Comparison of ENCODE assay signal across 17 mouse cellular contexts in the genomic region with DNA sequence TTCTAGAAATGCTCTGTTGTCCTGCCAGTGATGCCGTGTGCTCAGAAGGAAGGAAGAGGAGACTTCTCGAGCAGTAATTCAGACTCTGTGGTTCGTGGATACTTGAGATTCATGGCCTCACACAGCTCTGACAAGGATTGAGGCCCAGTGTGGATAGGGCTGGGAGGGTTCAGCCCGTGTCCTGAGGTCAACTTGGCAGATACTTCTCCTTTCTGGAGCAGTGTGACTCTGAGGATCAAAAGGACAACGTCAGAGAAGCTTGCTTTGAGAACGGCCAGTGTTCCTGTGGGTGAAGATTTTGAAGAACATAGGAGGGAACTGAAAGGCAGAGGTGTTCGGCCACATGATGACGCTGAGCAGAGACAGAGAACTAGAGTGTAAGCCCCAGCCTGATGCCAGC.
DNase-seq lines count a peak whose midpoint lies in the region; ATAC-seq and TF ChIP-seq lines count a peak whose summit lies in the region.
"Had no signal": no experiment of that assay in that cellular context is flagged by ENCODE, and none has a peak within 500 bp of the region (broad histone marks: within the 10 kb centered on the region; RNA-seq: fewer than 3 reads in every experiment).

No protein-coding gene starts in this region.

- H3K36me3 ChIP-seq in midbrain, embryonic 13.5 days = no peaks in the 10 kb centered on the region
- H3K36me3 ChIP-seq: heart, embryonic 13.5 days; hindbrain, embryonic 12.5 days; stomach, embryonic 15.5 days had no signal

- H3K9me3 ChIP-seq in midbrain, embryonic 13.5 days = no peaks in the 10 kb centered on the region
- H3K9me3 ChIP-seq: heart, embryonic 13.5 days; hindbrain, embryonic 12.5 days; stomach, embryonic 15.5 days had no signal

- TF ChIP-seq CTCF in gastrocnemius, adult 2 months (IDR thresholded peaks at IDR 0.05) = no peak

- no peak overlapping the region for H3K4me3 ChIP-seq in gastrocnemius, adult 2 months
- H3K4me3 ChIP-seq in brown adipose tissue, adult 24 weeks (ENCODE audit: insufficient read depth, low read depth, low read length) = no peak overlapping the region
- no peak overlapping the region for H3K4me3 ChIP-seq in midbrain, embryonic 13.5 days (replicated peaks)
- H3K4me3 ChIP-seq: heart, embryonic 13.5 days; hindbrain, embryonic 12.5 days; stomach, embryonic 15.5 days had no signal

- H3K4me1 ChIP-seq in brown adipose tissue, adult 24 weeks (ENCODE audit: control insufficient read depth, insufficient read depth, insufficient read length, low read length) = peaks cover 8% of the 10 kb centered on the region; the same call in 1 of the 2 replicates
- H3K4me1 ChIP-seq in midbrain, embryonic 13.5 days (replicated peaks) = peaks cover 16% of the 10 kb centered on the region
- H3K4me1 ChIP-seq: stomach, embryonic 15.5 days had no signal

- H3K9ac ChIP-seq in midbrain, embryonic 13.5 days (replicated peaks) = no peak overlapping the region
- H3K9ac ChIP-seq: heart, embryonic 13.5 days; hindbrain, embryonic 12.5 days; stomach, embryonic 15.5 days had no signal

- ATAC-seq in megakaryocyte, adult 5-6 weeks (ENCODE audit: poor library complexity, severe bottlenecking) = peak; percentile 78
- ATAC-seq in midbrain, embryonic 13.5 days = no peak
- ATAC-seq: intestine, embryonic 16.5 days had no signal

- H3K27ac ChIP-seq in gastrocnemius, adult 2 months = peak overlapping the region; percentile 56; the same call in 1 of the 2 replicates
- H3K27ac ChIP-seq in brown adipose tissue, adult 24 weeks (replicated peaks; ENCODE audit: low read depth, low read length) = peak overlapping the region; percentile 52
- no peak overlapping the region for H3K27ac ChIP-seq in midbrain, embryonic 13.5 days
- H3K27ac ChIP-seq: heart, embryonic 13.5 days; hindbrain, embryonic 12.5 days; stomach, embryonic 15.5 days had no signal

- H3K27me3 ChIP-seq in midbrain, embryonic 13.5 days = no peaks in the 10 kb centered on the region; the same call in 1 of the 2 replicates
- H3K27me3 ChIP-seq: heart, embryonic 13.5 days; hindbrain, embryonic 12.5 days; stomach, embryonic 15.5 days had no signal

- no peak overlapping the region for H3K4me2 ChIP-seq in midbrain, embryonic 13.5 days (replicated peaks)
- H3K4me2 ChIP-seq: heart, embryonic 13.5 days; hindbrain, embryonic 12.5 days; stomach, embryonic 15.5 days had no signal

- intact Hi-C loops in gastrocnemius, adult 2 months (cut with DNase I) = no loop called here

- peak; percentile 35 for DNase-seq in gastrocnemius, adult 2 months
- DNase-seq in gastrocnemius, adult 8-10 months (ENCODE audit: low spot score in 2 of 2) = no peak
- peak; percentile 67 for DNase-seq in 416B (ENCODE audit: low read depth)
- DNase-seq in embryo, embryonic 9.5 days (ENCODE audit: extremely low spot score) = no peak
- DNase-seq in embryo, embryonic 10 days (ENCODE audit: low spot score) = no peak
- DNase-seq: cerebellum, adult 18-20 months; embryo, embryonic 11 days; kidney, postnatal 36 days; layer of hippocampus, postnatal 36 days; thymus, postnatal 25 days had no signal

- WGBS in midbrain, embryonic 13.5 days = 86% methylated on average over 8 of the region's 8 CpGs

Comparison
In these comparisons a context has a peak if more than half of its experiments do, and no peak if none do; other contexts are left out.
1. DNase-seq: peak in gastrocnemius, adult 2 months (single experiment) and 416B (single experiment); none in gastrocnemius, adult 8-10 months (0 of 2), embryo, embryonic 9.5 days (single experiment) and embryo, embryonic 10 days (single experiment).